Mouse (Mus musculus): Measurements from ENCODE around the gene Efcab5. TPM values are rescaled to one million over a fixed set of nuclear protein-coding genes. Genes with fewer than 3 reads are reported as not detected.

Gene Efcab5
- polyA plus RNA-seq, 1 experiment from 2014 or later: 0.55 TPM

MicroRNAs within 50 kb of the gene (microRNA counts, 519-probe panel; counts per million panel counts)
- 5,007 counts per million, percentile 50 among the panel's probes with 10 or more counts for microRNA mmu-miR-423-3p
- microRNA mmu-miR-423-5p: 4,747 counts per million, percentile 41 among the panel's probes with 10 or more counts

Small RNA genes lying within 50 kb of the gene (microRNA-seq; reads per million reads assigned to microRNA genes)
- gene Mir423: 2,814 reads per million, percentile 87 among the genes with 10 or more reads in this experiment

Other genes starting within 250 kb of the Efcab5 start
- 5.0 and 6.1 TPM in 2 replicates for gene Slc6a4, start 190.4 kb downstream of the Efcab5 start, polyA plus RNA-seq (2014; fragmentation: Nextera tagmentation; extraction: Ambion mirVana)
- gene Nsrp1, start 110.5 kb downstream of the Efcab5 start, polyA plus RNA-seq (2014; fragmentation: Nextera tagmentation; extraction: Ambion mirVana): 50.5 and 54.7 TPM in 2 replicates
- 23.0 and 26.6 TPM in 2 replicates for gene Ssh2, start 27.3 kb upstream of the Efcab5 start, polyA plus RNA-seq (2014; fragmentation: Nextera tagmentation; extraction: Ambion mirVana)